Mouse (Mus musculus) heart, embryonic 16.5 days (tissue): ENCODE results near the gene Limd2. TPM values are rescaled to one million over a fixed set of nuclear protein-coding genes. Genes with fewer than 3 reads are reported as not detected.
A peak's percentile ranks its signal among the peaks of the same experiment; 100 is the strongest.

Source experiments
- ATAC-seq: fragments of 200-750 bp; cut with Nextera tagmentation; replicated peaks from 2 replicates; pipeline ENCODE4 v1.8.0; 2017; ENCODE audit warnings: moderate number of reproducible peaks; ENCODE audit not compliant: insufficient read depth, low FRiP score; ENCODE audit errors: extremely low read depth
- H3K27ac ChIP-seq: fragments of 300-500 bp; sonication (generic); 2 replicates; pipeline ENCODE4 v1.5.1; 2014; ENCODE audit warnings: mild to moderate bottlenecking, low read length, control low read depth, moderate library complexity
- H3K27me3 ChIP-seq: fragments of 300-500 bp; sonication (generic); 2 replicates; pipeline ENCODE4 v1.6.1; 2014; ENCODE audit warnings: low read length, mixed read lengths; ENCODE audit not compliant: control insufficient read depth, insufficient read depth
- H3K36me3 ChIP-seq: fragments of 300-500 bp; sonication (generic); 2 replicates; pipeline ENCODE4 v1.6.1; 2014; ENCODE audit not compliant: control insufficient read depth, insufficient read depth
- H3K4me1 ChIP-seq: fragments of 300-500 bp; sonication (generic); 2 replicates; pipeline ENCODE4 v1.6.1; 2014; ENCODE audit warnings: low read length, mixed read lengths; ENCODE audit not compliant: control insufficient read depth, insufficient read depth
- H3K4me2 ChIP-seq: fragments of 300-500 bp; sonication (generic); 2 replicates; pipeline ENCODE4 v1.6.1; 2014; ENCODE audit warnings: low read depth, mild to moderate bottlenecking, control low read depth, low read length
- H3K4me3 ChIP-seq: fragments of 300-500 bp; sonication (generic); 2 replicates; pipeline ENCODE4 v1.5.1; 2014; ENCODE audit warnings: mild to moderate bottlenecking, control low read depth, low read length
- H3K9ac ChIP-seq: fragments of 300-500 bp; sonication (generic); 2 replicates; pipeline ENCODE4 v1.6.1; 2014; ENCODE audit warnings: low read length, control low read depth
- H3K9me3 ChIP-seq: fragments of 300-500 bp; sonication (generic); replicated peaks from 2 replicates; pipeline ENCODE4 v1.6.1; 2016; ENCODE audit warnings: low read length; ENCODE audit not compliant: control insufficient read depth
- WGBS: fragments of 180-500 bp; shearing (Covaris S2); extraction: QIAGEN DNeasy Blood & Tissue Kit; methylation state at CpG from one replicate; pipeline ENCODE4 v1.1.7; 2014; 5-methylcytosine and 5-hydroxymethylcytosine counted together
- polyA plus RNA-seq: library from polyadenylated mRNA; unstranded; fragments of >200 nt; fragmentation: Nextera tagmentation; extraction: Ambion mirVana; gene quantifications from 2 replicates; pipeline ENCODE4 v1.2.1, GENCODE M21; 2015

Limd2 gene
- polyA plus RNA-seq, 1 experiment from 2014 or later, result 107 TPM

- Histone ChIP-seq H3K4me3 (no peak overlapping the region), H3K9me3 (no peaks in the 10 kb centered on the region), H3K27ac (no peak overlapping the region), H3K9ac (no peak overlapping the region), H3K27me3 (no peaks in the 10 kb centered on the region), H3K4me1 (no peaks in the 10 kb centered on the region), H3K36me3 (peaks cover 27% of the 10 kb centered on the region), H3K4me2 (no peak overlapping the region)
- 79% methylated on average over 4 of the region's 4 CpGs for WGBS
- no peak for ATAC-seq
These were observed 35.9 kb downstream of the Limd2 start for GRCm38 (mm10) chr11:106124784-106125183.

GRCm38 (mm10) chr11:106122736-106123135 is 37.9 kb downstream of the Limd2 start:
- Histone ChIP-seq H3K9me3 (no peaks in the 10 kb centered on the region), H3K9ac (no peak overlapping the region), H3K4me2 (no peak overlapping the region), H3K4me3 (no peak overlapping the region), H3K27me3 (no peaks in the 10 kb centered on the region), H3K4me1 (no peaks in the 10 kb centered on the region), H3K36me3 (peaks cover 32% of the 10 kb centered on the region), H3K27ac (peak overlapping the region; percentile 66)
- 57% methylated on average over 3 of the region's 3 CpGs for WGBS
- peak; percentile 32; the same call in 1 of the 2 replicates for ATAC-seq

- Histone ChIP-seq H3K9ac (no peak overlapping the region), H3K27ac (peak overlapping the region; percentile 66), H3K4me1 (no peaks in the 10 kb centered on the region), H3K9me3 (no peaks in the 10 kb centered on the region), H3K4me3 (no peak overlapping the region), H3K27me3 (no peaks in the 10 kb centered on the region), H3K4me2 (0 out of 2 replicates have a peak overlapping the region, but pooled peaks have one; percentile 1), H3K36me3 (peaks cover 36% of the 10 kb centered on the region)
- 96% methylated on average over 5 of the region's 5 CpGs for whole genome bisulfite sequencing
- no peak for ATAC-seq
These were observed 38.4 kb downstream of the Limd2 start for GRCm38 (mm10) chr11:106122221-106122620.

- no peak overlapping the region for H3K27ac ChIP-seq
- no peak overlapping the region for H3K4me3 ChIP-seq
- no peak for ATAC-seq
- no peaks in the 10 kb centered on the region for H3K27me3 ChIP-seq
- no peaks in the 10 kb centered on the region for H3K4me1 ChIP-seq
- peaks cover 15% of the 10 kb centered on the region; the same call in 1 of the 2 replicates for H3K36me3 ChIP-seq
- H3K9me3 ChIP-seq, result no peaks in the 10 kb centered on the region
- H3K9ac ChIP-seq, result no peak overlapping the region
- H3K4me2 ChIP-seq, result no peak overlapping the region
These were observed 49.0 kb downstream of the Limd2 start for GRCm38 (mm10) chr11:106111688-106112087.

Other genes with a start within 250 kb of the Limd2 start
- 8.0 and 10.5 TPM in 2 replicates for gene Cyb561, start 207.5 kb downstream of the Limd2 start, polyA plus RNA-seq
- gene Ace, start 192.9 kb downstream of the Limd2 start, polyA plus RNA-seq, result 3.1 and 4.3 TPM in 2 replicates
- gene Ace3, start 166.2 kb downstream of the Limd2 start, polyA plus RNA-seq, result 0.10 TPM in 1 of 2 replicates, not detected in the other
- 0.35 and 0.46 TPM in 2 replicates for gene Kcnh6, start 152.7 kb downstream of the Limd2 start, polyA plus RNA-seq
- 44.6 and 47.2 TPM in 2 replicates for gene Dcaf7, start 124.0 kb downstream of the Limd2 start, polyA plus RNA-seq
- 13.0 and 15.6 TPM in 2 replicates for gene Taco1, start 94.8 kb downstream of the Limd2 start, polyA plus RNA-seq
- 17.6 and 21.7 TPM in 2 replicates for gene Map3k3, start 76.2 kb downstream of the Limd2 start, polyA plus RNA-seq
- not detected in 2 replicates for gene Gm10840, start within 50 bp of the Limd2 start, polyA plus RNA-seq
- 17.5 and 21.9 TPM in 2 replicates for gene Strada, start 41.3 kb upstream of the Limd2 start, polyA plus RNA-seq
- 101 and 110 TPM in 2 replicates for gene Ccdc47, start 55.5 kb upstream of the Limd2 start, polyA plus RNA-seq
- 46.5 and 47.2 TPM in 2 replicates for gene Ddx42, start 56.1 kb upstream of the Limd2 start, polyA plus RNA-seq
- 34.0 and 38.7 TPM in 2 replicates for gene Ftsj3, start 95.2 kb upstream of the Limd2 start, polyA plus RNA-seq
- gene Psmc5, start 95.3 kb upstream of the Limd2 start, polyA plus RNA-seq, result 217 and 221 TPM in 2 replicates
- gene Smarcd2, start 112.1 kb upstream of the Limd2 start, polyA plus RNA-seq, result 27.0 and 27.1 TPM in 2 replicates
- 0.05 and 0.07 TPM in 2 replicates for gene Tcam1, start 115.8 kb upstream of the Limd2 start, polyA plus RNA-seq
- gene Gh, start 141.0 kb upstream of the Limd2 start, polyA plus RNA-seq, result not detected in 2 replicates
- 3.5 and 3.6 TPM in 2 replicates for gene Cd79b, start 153.9 kb upstream of the Limd2 start, polyA plus RNA-seq
- 0.09 and 0.36 TPM in 2 replicates for gene Scn4a, start 192.4 kb upstream of the Limd2 start, polyA plus RNA-seq
- gene Prr29, start 204.6 kb upstream of the Limd2 start, polyA plus RNA-seq, result 1.00 and 1.0 TPM in 2 replicates
- gene Icam2, start 227.2 kb upstream of the Limd2 start, polyA plus RNA-seq, result 107 and 109 TPM in 2 replicates